Mouse (Mus musculus) heart, adult 9 months (tissue): Measurements from ENCODE around the gene Ear14.
A peak's percentile ranks its signal among the peaks of the same experiment; 100 is the strongest.
"Not testable (repeated sequence)": the region's sequence is repeated elsewhere in the genome, so short reads cannot be mapped to it uniquely, and the experiment has no call there.

Experiments
- DNase-seq, 2 experiments: peaks; one replicate each; pipeline ENCODE4 v3.0.0; 2022; ENCODE audit warnings: low spot score in 2 of 2

The Ear14 gene

DNA sequence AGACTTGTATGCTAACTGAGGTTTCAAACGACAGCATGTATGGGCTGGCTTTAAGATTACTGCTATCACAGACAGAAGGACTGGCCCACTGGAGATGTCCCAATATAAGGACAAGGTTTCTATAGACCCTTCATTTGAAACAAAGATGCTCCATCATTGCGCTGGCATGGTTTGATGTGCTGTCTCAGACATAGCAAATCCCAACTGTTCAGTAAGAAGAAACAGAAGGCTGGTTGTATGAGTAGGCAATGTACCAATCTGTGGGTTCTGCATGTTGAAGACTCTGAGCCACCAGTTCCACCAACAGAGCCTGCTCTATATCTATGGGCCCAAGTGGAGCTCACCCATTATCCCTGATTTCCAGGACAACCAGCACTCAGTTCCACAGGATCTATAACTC, at the start of gene Ear14:
Gene Ear14 (plus strand): TSS at position 277 of the 400 bp plus-strand sequence.
- DNase-seq, result no peak

- DNase-seq, result no peak
Observed at GRCm38 (mm10) chr14:51156056-51156735, 47.0 kb upstream of the Ear14 start.

- no peak for DNase-seq
Observed at GRCm38 (mm10) chr14:51156736-51157068, 46.5 kb upstream of the Ear14 start.

GRCm38 (mm10) chr14:51157072-51157471, 46.1 kb upstream of the Ear14 start:
- no peak for DNase-seq

- DNase-seq, result not testable (repeated sequence)
Observed at GRCm38 (mm10) chr14:51161976-51162375, 41.2 kb upstream of the Ear14 start, which contains the start of gene Rnase2b. Gene Rnase2b, plus strand, starts transcription at chr14:51162260.

- DNase-seq, result not testable (repeated sequence)
Observed at GRCm38 (mm10) chr14:51163323-51163722, 39.9 kb upstream of the Ear14 start.

DNA sequence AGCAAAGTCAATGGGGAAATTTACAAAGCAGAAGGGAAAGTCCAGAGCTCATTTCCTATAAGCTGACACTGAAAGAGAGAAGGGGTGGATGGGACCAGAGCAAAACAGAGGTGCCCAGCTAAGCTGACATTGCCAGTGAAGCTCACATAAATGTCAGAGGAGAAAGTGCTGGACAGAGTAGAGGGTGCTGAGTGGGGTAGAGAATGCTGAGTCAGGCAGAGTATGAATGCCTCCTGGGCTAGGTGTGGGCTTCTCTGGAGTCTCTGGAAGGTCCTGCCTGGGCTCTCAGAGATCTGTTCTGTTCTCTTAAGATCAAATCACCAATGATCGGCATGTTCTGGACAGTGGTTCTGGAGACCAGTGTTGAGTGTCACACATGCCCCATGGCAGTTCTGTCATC, 37.8 kb upstream of the Ear14 start:
- no peak for DNase-seq

- DNase-seq, result no peak
Observed at GRCm38 (mm10) chr14:51166068-51166467, 37.1 kb upstream of the Ear14 start.

DNA sequence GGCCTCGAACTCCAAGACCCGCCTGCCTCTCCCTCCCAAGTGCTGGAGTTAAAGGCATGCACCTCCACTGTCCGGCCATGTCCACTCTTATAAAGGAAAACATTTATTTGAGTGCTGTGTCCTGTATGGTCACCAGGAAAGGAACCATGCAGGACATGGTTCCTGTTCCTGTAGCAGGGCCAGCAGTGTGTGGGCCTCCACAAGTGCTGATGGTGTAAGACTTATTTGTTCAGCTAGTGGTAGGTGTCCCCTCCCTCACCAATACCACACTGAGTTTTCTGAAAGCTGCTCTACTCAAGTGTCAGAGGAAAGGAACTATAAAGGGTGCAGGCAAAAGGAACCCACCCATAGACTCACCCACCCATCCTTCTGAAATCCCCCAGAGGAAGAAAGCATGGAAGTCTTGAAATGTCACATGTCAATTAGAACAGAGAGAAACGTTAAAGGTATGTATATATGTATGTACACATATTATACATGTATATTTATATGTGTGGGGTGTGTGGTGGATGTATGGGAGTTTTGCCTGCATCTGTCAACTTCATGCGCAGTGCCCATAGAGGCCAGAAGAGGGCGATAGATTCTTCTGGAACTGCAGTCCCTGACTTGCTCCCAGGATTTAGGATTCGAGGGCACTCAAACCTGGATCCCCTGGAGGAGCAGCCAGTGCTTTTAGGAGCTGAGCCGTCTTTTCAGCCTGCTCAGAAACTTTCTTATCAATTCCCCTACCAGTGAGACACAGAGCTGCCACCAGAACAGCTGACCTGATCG, 30.9 kb upstream of the Ear14 start:
- DNase-seq, result peak in 1 of 2 experiments; percentile 15

DNA sequence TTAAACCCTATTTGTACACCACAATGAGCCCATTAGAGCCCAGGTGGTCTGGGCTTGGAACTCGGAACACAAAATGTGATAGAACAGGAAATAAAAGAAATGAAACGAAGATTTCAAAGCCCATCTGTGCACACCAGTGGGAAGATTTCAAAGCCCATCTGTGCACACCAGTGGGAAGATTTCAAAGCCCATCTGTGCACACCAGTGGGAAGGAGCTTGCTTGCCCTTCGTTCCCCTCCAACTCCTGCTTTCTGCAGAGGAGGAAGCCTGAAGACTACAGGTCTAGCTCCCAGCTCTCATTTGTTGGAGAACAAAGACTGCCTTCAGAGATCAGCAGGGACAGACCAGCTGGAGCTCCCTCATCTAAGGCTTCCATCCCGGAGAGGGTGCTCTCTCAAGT, 30.2 kb upstream of the Ear14 start:
- not testable (repeated sequence) for DNase-seq

DNA sequence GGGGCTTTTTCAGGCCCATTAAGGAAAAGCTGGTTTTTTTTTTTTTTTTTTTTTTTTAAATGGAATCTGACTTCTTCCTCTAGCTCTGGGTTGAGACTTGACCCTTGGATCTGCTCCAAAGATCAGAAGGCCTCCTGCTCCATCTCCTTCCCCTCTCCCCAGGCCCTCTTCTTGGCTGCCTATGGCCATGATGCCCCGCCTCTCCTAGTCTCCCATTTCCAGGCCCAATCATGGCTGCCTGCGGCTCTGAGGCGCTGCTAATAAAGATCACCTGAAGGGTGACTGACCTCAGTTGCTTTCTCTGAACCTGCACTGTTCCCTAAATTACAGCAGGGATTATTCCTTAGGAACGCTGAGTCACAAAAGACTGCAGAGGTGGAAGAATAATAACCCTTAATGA, 29.3 kb upstream of the Ear14 start:
- no peak for DNase-seq

DNA sequence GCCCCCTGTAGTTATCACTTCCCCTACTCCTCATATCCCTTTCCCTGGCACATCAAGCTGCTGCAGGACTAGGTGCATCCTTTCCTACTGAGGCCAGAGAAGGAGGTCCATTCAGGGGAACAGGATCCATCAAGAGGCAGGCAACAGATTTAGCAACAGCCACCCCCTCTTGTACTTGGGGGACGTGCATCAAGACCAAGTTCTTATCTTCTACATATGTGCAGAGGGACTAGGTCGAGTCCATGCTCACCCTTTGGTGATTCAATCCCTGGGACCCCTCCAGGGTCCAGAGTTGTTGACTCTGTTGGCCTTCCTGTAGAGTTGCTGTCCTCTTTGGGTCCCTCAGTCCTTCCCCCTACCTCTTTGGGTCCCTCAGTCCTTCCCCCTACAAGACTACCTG, 22.1 kb upstream of the Ear14 start:
- DNase-seq, result not testable (repeated sequence)

GRCm38 (mm10) chr14:51195681-51196080, 7.5 kb upstream of the Ear14 start:
- peak; percentile 65 to 80 for DNase-seq

- no peak for DNase-seq
Observed at GRCm38 (mm10) chr14:51199098-51200023, 3.8 kb upstream of the Ear14 start, which contains the start of gene Ang2. Gene Ang2, minus strand, starts transcription at chr14:51199148.

DNA sequence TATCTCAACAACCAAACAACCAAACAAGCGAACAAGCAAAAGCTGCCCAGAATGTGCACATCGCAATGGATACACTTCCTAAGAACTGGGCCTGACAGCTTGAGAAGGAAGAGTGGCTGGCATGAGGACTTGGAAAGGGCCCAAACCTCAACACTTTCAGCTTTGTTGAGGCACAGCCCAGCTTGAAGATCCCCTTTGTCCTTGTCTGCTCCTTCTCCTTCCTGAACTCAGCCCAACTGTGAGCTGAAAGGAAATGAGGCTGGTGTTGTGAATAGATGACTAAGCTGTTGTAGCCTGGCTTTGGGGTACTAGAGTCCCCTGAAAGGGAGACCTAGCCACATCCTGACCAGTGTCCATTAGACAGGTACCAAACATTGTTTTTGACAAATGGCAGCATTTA, 3.1 kb upstream of the Ear14 start:
- peak; percentile 10 to 33 for DNase-seq

- DNase-seq, result no peak
Observed at GRCm38 (mm10) chr14:51200466-51200865, 2.7 kb upstream of the Ear14 start.

GRCm38 (mm10) chr14:51220075-51220474, 16.9 kb downstream of the Ear14 start:
- not testable (repeated sequence) for DNase-seq

DNA sequence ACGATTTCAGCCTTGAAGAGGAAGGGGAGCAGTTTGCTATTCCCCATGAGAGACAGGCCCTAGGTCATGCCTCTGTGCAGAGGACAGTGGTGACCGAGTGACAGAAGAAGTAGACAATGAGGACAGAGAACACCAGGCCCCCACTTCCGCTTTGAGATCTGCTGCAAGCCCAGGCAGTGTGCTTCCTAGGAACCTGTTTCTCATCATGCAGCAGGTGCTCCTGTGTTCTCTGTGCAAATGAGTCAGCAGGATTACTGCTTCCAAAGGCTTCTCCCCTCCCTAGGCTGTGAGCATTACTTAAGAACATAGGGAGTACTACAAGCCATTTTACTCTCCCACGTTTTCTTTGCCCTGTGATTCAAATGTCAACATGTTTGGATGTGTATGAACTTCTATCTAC, 26.5 kb downstream of the Ear14 start:
- DNase-seq, result not testable (repeated sequence)

DNA sequence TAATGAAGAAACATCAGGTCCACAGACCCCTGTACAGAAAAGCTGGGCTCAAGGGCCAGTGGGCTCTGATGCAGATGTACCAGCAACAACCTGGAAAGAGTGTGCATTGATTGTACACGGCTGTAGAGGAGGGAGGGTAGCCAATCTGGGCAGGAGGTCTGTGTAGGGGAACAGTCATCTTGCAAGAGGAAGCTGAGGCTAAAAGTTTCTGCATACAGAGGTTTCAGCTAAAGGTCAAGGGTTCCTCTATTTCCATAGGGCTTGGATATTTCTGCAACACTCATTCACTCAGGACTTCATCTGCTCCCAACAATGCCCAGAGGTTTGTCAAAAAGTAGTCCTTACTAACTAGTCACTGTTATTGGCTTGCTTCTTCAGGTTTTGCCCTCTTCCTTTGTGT, 34.3 kb downstream of the Ear14 start:
- not testable (repeated sequence) for DNase-seq

GRCm38 (mm10) chr14:51240899-51241298, 37.7 kb downstream of the Ear14 start:
- peak in 1 of 2 experiments; percentile 32 for DNase-seq

GRCm38 (mm10) chr14:51247736-51248135, 44.5 kb downstream of the Ear14 start:
- no peak for DNase-seq

DNA sequence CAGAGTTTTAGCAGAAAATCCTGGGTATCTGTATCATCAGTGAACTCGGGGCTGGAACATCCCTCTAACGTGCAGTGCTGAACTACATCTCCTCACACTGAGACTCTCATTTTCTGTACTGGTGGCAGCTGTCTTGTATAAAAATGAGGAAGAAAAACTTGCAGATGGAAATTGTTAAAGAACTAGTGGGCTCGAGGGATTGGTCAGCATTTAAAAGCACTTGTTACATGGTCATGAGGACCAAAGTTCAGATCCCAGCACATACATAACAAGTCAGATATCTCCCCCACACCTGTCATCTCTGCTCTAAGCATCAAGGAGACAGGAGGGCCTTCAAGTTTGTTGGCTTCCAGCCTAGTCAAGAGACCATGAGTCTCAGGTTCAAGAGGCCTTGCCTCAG, 47.2 kb downstream of the Ear14 start:
- DNase-seq, result no peak
